Mouse (Mus musculus) cerebral cortex, adult 2 months (tissue): ENCODE measurements around the gene Ube2f.

ENCODE experiments used
- WGBS: fragments of 180-500 bp; shearing (Covaris S2); methylation state at CpG from one replicate; pipeline ENCODE4 v1.1.7; 2018; 5-methylcytosine and 5-hydroxymethylcytosine counted together

The Ube2f gene

DNA sequence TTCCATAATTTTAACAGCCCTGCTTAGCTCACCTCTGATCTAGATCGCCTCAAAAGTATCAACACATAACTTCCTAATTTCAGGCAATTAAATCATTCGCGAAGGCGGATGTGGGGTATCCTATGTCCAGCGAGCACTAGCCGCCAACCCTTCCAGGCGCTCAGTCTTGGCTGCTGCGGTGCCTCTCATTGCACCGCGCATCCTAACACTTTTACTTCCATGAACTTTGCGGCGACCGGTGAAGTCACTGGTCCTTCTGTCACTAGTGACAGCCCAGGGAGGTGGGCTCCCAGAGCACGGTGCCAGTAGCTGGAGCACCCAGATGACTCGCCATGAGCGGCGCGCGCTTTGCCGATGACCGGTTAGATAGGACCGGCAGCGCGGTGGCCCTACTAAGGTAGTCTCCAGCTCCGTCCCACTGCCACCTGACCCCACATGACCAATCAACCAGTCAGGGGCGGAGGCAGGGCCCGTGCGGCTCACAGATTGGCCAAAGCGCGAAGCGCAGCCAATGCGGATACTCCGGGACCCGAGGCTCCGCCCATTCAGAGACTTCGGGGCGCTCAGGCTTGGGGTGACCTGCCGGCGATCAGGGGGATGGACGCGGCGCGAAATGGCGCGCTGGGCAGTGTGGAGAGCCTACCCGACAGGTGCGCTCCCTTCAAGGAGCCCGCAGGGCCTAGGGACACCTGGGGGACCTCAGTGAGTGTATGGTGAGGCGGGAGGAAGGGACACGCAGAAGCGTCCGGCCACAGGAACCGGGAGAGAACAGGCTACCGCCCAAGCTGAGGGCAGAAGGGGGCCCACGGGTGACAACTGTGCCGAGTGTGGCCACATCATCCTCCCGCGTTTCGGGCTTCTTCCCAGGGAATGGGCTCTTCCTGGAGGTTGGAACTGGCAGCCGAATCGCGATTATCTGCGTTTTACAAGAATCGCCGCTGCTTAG is 48.0 kb downstream of the Ube2f start, which contains the start of gene Scly:
Gene Scly, plus strand, starts transcription at position 540 of the 946 bp plus-strand sequence.
- WGBS, result under 1% methylated on average over 59 of the region's 65 CpGs

DNA sequence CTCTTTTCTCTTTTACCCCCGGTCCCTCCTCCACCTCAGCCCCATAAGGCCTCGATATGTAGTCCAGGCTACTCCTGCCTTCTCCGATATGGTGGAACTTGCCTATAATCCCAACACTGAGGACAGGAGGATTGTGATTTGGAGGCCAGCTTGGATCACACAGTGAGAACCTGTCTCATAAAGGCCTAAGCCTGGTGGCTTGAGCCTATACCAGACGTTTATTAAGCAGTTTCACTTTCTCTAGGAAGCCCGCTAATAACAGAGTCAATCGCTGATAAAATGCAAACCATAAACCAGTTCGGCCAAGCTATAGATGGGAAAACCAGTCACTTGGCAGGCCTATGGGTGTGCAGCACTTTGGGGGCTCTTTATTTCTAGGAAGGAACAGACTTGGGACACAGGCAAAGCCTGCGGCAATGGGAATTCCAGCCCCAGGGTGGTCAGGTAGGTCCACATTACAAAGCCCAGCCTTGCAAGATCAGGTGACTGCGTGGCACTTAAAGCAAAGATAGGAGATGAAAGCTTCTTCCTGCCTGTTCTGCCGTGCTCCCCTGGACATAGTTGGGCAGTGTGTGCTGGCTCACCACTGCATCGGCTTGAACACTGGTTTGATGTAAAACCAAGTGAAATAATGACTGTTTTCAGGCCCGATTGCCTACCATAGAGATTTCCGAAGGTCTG is 49.1 kb downstream of the Ube2f start:
- WGBS, result 81% methylated on average over 13 of the region's 13 CpGs

DNA sequence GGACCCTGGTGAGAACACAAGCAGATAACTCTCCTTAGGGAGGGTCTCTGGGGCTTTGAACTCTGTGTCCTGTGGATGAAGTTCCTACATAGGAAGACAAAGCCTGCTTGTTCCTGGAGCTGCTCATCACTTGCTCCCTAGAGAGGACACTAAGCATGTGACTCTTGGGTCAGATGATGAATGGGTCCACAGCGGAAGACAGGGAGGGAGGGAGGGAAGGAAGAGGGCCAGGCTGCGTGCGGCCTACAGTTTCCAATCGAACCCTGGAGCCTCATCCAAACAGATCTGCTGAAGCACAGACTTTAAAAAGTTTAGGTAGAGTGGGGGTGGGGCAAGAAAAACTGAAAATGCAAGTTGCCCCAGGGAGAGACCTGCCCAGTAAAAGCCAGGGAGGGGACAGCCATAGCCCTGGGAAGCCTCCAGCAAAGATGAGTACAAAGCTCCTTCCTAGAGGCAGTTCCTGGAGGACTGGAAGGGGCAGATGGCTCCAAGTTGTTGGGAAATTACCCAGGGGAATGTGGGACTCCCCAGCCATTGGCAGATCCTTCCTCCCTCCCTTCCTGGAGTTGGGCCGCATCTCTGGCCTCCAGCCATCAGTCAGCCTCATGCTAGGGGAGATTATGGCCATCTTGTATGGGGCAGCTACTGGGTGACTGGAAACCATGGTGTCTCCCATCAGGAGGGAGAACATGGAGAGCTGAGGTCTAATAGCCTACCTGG is 49.8 kb downstream of the Ube2f start:
- WGBS, result 84% methylated on average over 5 of the region's 5 CpGs

DNA sequence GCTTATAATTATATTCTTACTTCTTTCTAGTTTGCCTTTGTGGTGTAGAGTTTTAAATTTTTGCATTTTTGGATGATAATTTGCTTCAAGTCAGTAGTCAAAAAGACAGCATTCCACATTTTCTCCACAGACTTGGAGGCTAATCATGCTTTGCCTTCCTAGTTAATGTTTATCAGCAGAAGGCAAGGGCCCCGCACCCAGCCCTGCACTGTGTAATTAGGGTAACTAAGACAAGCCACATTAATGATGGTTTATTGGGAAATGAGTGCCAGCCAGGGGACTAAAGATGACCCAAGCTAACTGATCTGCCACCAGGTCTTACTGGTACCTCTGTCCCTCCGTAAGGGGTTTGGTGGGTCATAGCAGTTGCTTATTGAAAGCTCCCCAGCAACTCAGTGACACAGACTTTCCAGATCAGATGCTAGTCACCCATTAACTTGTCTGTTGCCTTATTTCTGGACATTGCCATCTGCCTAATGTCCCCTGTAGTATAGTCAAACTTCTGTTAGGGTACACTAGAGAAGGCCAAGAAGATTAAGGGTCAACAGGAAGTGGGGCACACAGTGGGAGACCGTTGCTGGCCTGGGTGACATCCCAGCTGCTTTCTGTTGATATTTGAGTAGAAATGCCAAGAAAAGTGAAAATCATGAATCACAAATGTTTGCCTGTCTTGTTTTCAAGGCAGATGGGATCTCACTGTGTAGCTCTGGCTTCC is 51.3 kb downstream of the Ube2f start:
- WGBS, result 84% methylated on average over 3 of the region's 3 CpGs

DNA sequence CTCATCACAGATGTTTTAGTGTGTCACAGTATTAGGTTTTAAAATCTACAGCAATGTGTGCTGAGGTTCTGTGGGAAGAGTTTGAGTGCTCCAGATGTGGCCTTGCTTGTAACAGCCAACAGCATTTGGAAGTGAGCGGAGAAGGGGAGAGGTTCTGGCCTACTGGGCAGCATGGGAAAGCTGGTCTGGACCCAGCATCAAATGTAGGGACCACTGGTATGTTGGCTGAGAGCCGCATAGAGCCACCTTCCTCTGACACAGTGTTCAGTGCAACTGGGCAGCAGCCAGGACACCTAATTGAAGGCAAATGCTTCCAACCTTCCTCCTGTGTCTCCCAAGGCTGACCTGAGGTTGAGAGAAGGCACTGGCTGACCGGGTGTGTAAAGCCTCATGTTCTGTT is 51.9 kb downstream of the Ube2f start:
- WGBS, result 88% methylated on average over 3 of the region's 3 CpGs

DNA sequence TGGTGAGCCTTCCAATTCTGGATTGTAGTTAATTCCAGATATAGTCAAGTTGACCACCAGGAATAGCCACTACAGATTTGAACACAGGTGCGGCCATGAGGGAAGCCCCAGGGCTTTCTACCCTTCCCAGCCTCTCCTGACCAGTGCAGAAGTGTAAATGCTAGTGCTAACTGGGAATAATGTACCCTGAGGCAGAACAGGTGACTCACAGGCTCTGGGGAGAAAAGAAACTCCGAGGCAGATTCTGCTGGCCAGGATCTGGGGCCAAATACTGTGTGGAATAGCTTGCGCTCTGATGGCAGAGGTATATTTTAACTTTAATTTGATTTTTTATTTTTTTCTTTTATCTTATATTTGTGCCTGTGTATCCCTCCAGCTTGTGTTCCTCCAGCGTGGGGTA is 54.5 kb downstream of the Ube2f start:
- WGBS, result 82% methylated on average over 4 of the region's 4 CpGs

DNA sequence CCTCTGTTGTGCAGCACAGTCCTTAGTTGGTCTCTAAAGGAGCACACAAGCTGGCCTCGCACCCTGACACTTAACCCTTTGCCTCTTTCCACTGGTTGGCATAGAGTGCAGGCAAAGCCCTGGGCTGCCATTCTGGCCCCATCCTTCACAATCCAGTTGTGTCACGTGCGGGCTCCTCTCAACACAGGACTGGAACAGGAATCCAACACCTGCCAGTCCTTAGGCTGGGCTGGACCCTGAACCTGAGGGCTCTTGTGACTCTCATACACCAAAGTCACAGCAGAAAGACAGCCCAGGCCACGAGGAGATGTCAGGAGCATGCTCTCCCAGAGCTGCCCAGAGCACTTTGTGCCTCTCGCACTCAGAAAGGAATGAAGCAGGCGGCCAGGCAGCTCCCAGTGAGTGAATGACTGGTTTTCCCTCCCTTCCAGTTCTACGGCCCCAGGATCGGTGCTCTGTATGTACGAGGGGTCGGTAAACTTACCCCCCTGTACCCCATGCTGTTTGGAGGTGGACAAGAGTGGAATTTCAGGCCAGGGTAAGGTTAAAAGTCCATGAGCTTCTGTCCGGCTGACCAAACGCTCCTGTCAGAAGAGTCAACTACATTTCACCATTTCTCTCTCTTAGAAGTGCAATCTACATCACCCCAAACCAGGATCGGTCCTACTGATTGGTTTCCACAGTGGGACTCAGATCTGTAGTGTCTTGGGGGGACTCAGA is 59.4 kb downstream of the Ube2f start:
- WGBS, result 98% methylated on average over 13 of the region's 13 CpGs

DNA sequence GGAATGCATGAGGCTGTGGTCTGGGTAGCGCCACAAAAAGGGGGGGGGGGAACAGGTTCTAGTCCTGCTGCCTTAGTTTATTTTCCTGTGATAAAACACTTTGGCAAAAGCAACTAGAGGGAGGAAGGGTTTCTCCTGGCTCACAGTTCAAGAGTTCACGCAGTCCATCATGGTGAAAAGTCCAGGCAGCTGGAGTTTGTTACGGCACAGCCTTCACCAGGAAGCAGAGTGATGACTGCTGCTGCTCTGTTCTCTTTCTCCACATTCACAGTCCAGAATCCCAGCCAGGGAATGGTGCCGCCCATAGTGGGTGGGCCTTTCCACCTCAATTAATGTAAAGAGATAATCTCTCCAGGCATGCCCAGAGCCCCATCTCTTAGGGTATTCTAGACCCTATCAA is 62.2 kb downstream of the Ube2f start:
- WGBS, result 96% methylated on average over 4 of the region's 4 CpGs

DNA sequence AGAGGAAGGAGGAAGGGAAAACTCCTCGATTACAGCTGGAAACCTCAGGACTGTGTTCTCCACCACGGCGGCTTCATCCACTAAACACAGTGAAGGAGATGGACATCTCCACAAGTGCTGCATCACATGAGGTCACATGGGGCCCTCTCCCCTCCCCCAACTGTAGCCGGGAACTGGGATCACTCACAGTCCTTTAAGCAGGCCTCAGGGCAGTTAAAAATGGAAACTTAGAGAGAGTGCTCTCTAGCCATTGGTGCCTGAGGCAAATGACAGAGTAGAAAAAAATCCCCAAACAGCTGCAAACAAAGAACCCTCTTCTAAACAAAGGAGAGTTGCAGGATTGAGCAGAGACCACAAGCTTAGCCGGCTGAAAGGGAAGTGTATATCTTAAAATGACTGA is 63.1 kb downstream of the Ube2f start:
- WGBS, result 46% methylated on average over 5 of the region's 5 CpGs

DNA sequence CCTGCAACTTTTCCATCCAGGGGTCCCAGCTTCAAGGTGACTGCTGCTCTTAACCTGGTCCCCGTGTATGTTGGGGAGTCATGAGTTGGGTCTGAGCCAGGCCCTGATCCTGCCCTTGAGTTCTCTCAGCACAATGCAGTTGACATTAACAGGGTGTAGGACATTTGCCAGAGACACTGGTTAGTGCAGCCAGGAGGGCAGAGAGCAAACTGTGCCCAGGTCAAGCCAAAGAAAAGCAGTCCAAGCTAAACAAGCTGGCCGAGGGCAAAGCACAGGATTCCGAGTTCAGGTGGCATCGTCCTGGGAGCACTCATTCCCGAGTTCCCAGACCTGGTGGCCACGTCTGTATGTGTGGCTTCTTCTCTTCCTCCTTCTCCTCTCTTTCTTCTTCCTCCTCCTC is 67.6 kb downstream of the Ube2f start:
- WGBS, result 91% methylated on average over 6 of the region's 6 CpGs

DNA sequence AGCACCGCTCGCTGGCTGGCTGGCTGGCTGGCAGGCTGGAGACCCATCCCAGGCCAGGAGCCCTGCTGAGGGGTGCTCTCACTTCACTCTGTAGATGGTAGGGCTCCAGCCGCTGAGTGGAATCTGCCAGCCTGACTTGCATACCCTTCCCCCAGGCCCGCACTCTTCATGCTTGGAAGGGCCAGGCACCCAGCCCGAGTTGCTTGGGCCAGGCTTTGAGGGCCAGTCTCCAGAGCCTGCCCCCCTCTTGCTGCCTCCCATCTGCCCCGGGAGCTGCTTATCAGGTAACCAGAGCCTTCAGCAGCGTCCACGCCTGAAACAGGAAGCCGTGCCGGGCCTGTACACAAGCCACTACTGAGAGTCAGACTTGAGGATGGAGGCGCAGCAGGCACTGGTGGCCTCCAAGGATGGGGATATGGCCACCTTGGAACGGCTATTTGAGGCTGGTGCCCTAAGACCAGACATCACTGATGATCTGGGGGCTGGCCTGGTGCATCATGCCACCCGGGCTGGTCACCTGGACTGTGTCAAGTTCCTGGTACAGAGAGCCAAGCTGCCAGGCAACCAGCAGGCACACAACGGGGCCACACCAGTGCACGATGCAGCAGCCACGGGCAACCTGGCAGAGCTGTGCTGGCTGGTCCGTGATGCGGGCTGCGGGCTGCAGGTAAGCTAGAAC is 71.8 kb downstream of the Ube2f start, which contains the start of gene Espnl:
Gene Espnl, plus strand, starts transcription at position 316 of the 679 bp plus-strand sequence.
- WGBS, result 78% methylated on average over 19 of the region's 19 CpGs

DNA sequence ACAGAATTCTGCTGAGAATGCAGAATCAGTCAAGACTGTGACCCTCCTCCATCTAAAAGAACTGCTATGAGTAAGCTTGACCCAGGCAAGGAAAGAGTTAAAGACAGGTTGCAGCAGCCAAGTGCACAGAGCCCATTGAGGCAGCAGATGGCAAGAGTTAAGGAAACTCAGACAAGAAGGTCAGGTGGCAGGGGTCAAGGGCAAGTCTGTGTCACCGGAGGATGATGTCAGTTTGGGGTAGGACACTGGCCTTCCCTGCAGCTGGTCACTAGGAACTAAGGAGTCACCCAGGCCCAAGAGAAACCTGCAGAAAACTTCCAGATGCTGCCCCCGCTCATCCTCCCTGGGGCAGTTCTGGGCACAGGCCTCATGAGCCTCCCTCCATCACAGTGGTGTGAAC is 74.5 kb downstream of the Ube2f start:
- 85% methylated on average over 2 of the region's 2 CpGs for WGBS

DNA sequence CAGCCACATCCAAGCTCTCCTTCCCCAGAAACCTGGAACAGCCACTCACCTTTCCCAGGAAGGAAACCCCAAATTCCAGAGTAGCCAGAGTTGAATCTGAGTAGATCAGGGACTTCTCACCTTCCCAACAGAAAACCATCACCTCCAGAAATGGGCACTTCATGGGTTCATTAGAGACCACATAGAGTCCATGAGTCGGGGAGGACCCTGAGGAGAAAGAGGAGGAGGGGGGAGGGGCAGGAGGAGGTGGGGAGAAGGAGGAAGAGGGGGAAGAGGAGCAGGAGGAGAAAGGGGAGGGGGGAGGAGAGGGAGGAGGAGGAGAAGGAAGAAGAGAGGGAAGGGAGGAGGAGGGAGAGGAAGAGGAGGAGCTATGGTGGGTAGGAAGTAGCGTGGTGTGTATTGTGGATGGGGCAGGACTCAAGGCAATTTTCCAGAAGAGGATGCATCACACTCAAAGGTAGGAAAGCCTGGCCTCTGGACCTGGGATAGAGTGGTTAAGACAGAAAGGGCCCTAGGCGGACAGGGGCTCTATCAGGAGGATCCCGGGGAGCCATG is 75.5 kb downstream of the Ube2f start:
- 80% methylated on average over 4 of the region's 4 CpGs for WGBS

DNA sequence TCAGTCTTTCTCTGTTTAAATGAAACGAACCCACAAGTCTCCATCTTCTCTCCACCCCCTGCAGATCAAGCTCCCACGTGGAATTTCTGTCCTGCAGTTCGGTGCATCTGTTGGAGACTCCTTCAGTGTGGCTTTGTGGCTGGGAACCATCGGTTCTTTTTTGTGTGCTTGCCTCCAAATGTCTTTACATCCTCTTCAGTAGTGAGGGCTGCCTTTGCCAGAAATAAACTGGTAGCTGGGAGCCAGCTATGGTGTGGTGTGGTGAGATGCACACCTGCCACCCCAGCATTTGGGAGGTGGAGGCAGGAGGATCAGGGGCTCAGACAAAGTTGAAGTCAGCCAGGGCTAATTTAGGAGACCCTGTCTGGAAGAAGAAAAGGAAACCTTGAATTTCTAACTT is 82.0 kb downstream of the Ube2f start:
- 24% methylated on average over 4 of the region's 4 CpGs for WGBS

DNA sequence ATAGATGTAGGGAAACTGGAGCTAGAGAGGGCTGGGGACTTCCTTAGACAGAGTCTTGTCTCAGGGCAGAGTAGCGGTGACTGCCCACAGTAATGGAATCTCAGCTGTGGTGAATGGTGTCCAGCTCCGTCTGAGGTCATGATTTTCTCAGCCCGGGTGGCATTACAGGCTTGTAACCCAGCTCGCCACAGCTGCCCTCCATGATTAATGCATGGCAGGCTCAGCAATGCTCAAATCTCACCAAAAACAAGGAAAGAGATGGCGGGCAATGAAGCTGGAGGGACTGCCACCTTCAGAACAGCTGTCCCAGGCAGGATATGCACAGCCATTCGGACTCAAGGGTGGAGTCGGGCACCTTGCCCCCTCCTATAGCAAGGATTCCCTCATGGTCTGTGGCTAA is 87.3 kb downstream of the Ube2f start:
- WGBS, result 84% methylated on average over 7 of the region's 7 CpGs
